Mouse (Mus musculus): ENCODE measurements around the gene Ran.

Ran gene

GRCm38 (mm10) chr5:129015020-129015419 is 4.8 kb upstream of the Ran start:
- no peak for DNase-seq (ENCODE audit: low read depth in 2 of 2, low spot score in 2 of 2)

GRCm38 (mm10) chr5:129015540-129015939 is 4.3 kb upstream of the Ran start:
- DNase-seq (ENCODE audit: low read depth in 2 of 2, low spot score in 2 of 2): no peak

GRCm38 (mm10) chr5:129016370-129016769 is 3.5 kb upstream of the Ran start:
- no peak for DNase-seq (ENCODE audit: low read depth in 2 of 2, low spot score in 2 of 2)

GRCm38 (mm10) chr5:129018782-129019489 is 933 bp upstream of the Ran start:
- no peak for DNase-seq (ENCODE audit: low read depth in 2 of 2, low spot score in 2 of 2)

- no peak for DNase-seq (ENCODE audit: low read depth in 2 of 2, low spot score in 2 of 2)
Measured at GRCm38 (mm10) chr5:129020300-129020668, 415 bp downstream of the Ran start.

GRCm38 (mm10) chr5:129020731-129021130 is 862 bp downstream of the Ran start:
- no peak for DNase-seq (ENCODE audit: low read depth in 2 of 2, low spot score in 2 of 2)

- DNase-seq (ENCODE audit: low read depth in 2 of 2, low spot score in 2 of 2): no peak
Measured at GRCm38 (mm10) chr5:129025048-129025447, 5.2 kb downstream of the Ran start.

GRCm38 (mm10) chr5:129025725-129026124 is 5.9 kb downstream of the Ran start:
- DNase-seq (ENCODE audit: low read depth in 2 of 2, low spot score in 2 of 2): no peak

- DNase-seq (ENCODE audit: low read depth in 2 of 2, low spot score in 2 of 2): no peak
Measured at GRCm38 (mm10) chr5:129026171-129026570, 6.3 kb downstream of the Ran start.

GRCm38 (mm10) chr5:129026637-129027036 is 6.8 kb downstream of the Ran start:
- no peak for DNase-seq (ENCODE audit: low read depth in 2 of 2, low spot score in 2 of 2)

- no peak for DNase-seq (ENCODE audit: low read depth in 2 of 2, low spot score in 2 of 2)
Measured at GRCm38 (mm10) chr5:129029131-129029723, 9.4 kb downstream of the Ran start.

- DNase-seq (ENCODE audit: low read depth in 2 of 2, low spot score in 2 of 2): no peak
Measured at GRCm38 (mm10) chr5:129036678-129037077, 16.8 kb downstream of the Ran start.

- no peak for DNase-seq (ENCODE audit: low read depth in 2 of 2, low spot score in 2 of 2)
Measured at GRCm38 (mm10) chr5:129037739-129038138, 17.9 kb downstream of the Ran start.

- DNase-seq (ENCODE audit: low read depth in 2 of 2, low spot score in 2 of 2): no peak
Measured at GRCm38 (mm10) chr5:129045641-129046580, 26.0 kb downstream of the Ran start.

GRCm38 (mm10) chr5:129049372-129049771 is 29.5 kb downstream of the Ran start:
- DNase-seq (ENCODE audit: low read depth in 2 of 2, low spot score in 2 of 2): no peak

GRCm38 (mm10) chr5:129051910-129052309 is 32.0 kb downstream of the Ran start:
- no peak for DNase-seq (ENCODE audit: low read depth in 2 of 2, low spot score in 2 of 2)

GRCm38 (mm10) chr5:129052636-129053355 is 32.9 kb downstream of the Ran start:
- no peak for DNase-seq (ENCODE audit: low read depth in 2 of 2, low spot score in 2 of 2)

GRCm38 (mm10) chr5:129054675-129055284 is 34.9 kb downstream of the Ran start:
- no peak for DNase-seq (ENCODE audit: low read depth in 2 of 2, low spot score in 2 of 2)

GRCm38 (mm10) chr5:129059116-129059515 is 39.2 kb downstream of the Ran start:
- no peak for DNase-seq (ENCODE audit: low read depth in 2 of 2, low spot score in 2 of 2)

- no peak for DNase-seq (ENCODE audit: low read depth in 2 of 2, low spot score in 2 of 2)
Measured at GRCm38 (mm10) chr5:129061579-129061978, 41.7 kb downstream of the Ran start.

Measured in CD8-positive naive resting alpha-beta T cell, adult 2 months (primary cell).